24 mouse cellular contexts compared by ENCODE assay signal in genomic region chr2:101458959-101459358, GRCm38 (mm10).
A peak's percentile ranks its signal among the peaks of the same experiment; 100 is the strongest.
DNase-seq lines count a peak whose midpoint lies in the region; ATAC-seq and TF ChIP-seq lines count a peak whose summit lies in the region.
"Had no signal": no experiment of that assay in that cellular context is flagged by ENCODE, and none has a peak within 500 bp of the region (broad histone marks: within the 10 kb centered on the region; RNA-seq: fewer than 3 reads in every experiment).

No protein-coding gene starts in this region.

- no peak for ATAC-seq in embryonic facial prominence, embryonic 14.5 days (ENCODE audit: low read depth)
- ATAC-seq in hindbrain, embryonic 14.5 days (ENCODE audit: low FRiP score): no peak
- ATAC-seq: activated CD4-positive, CD25-positive, alpha-beta regulatory T cell, adult 4 months; forebrain, embryonic 13.5 days; forebrain, embryonic 16.5 days; hindbrain, embryonic 16.5 days; inflammation-experienced regulatory T-cells, adult 6 months; intestine, embryonic 16.5 days had no signal

- no peak for TF ChIP-seq POLR2A in brain, embryonic 14.5 days (IDR thresholded peaks at IDR 0.05; ENCODE audit: borderline replicate concordance, extremely low read depth, insufficient read depth, insufficient read length, poor library complexity, severe bottlenecking)

- no peak for TF ChIP-seq CTCF in brain, embryonic 14.5 days (IDR thresholded peaks at IDR 0.05; ENCODE audit: borderline replicate concordance, extremely low read depth, insufficient read depth, insufficient read length)

- no peaks in the 10 kb centered on the region for H3K9me3 ChIP-seq in embryonic facial prominence, embryonic 14.5 days (ENCODE audit: control insufficient read depth, low read length)
- no peaks in the 10 kb centered on the region for H3K9me3 ChIP-seq in embryonic facial prominence, embryonic 10.5 days
- no peaks in the 10 kb centered on the region for H3K9me3 ChIP-seq in hindbrain, embryonic 10.5 days
- no peaks in the 10 kb centered on the region for H3K9me3 ChIP-seq in hindbrain, embryonic 14.5 days (ENCODE audit: control insufficient read depth, low read length)
- H3K9me3 ChIP-seq: embryonic facial prominence, embryonic 15.5 days; forebrain, embryonic 13.5 days had no signal

- no peak overlapping the region for H3K4me2 ChIP-seq in embryonic facial prominence, embryonic 14.5 days (ENCODE audit: low read depth, low read length)
- no peak overlapping the region for H3K4me2 ChIP-seq in hindbrain, embryonic 14.5 days (replicated peaks)
- H3K4me2 ChIP-seq: embryonic facial prominence, embryonic 15.5 days; forebrain, embryonic 13.5 days; heart, embryonic 11.5 days had no signal

- no peaks in the 10 kb centered on the region for H3K36me3 ChIP-seq in embryonic facial prominence, embryonic 14.5 days (ENCODE audit: control insufficient read depth, insufficient read depth, low read length)
- no peaks in the 10 kb centered on the region for H3K36me3 ChIP-seq in embryonic facial prominence, embryonic 10.5 days (replicated peaks)
- no peaks in the 10 kb centered on the region for H3K36me3 ChIP-seq in hindbrain, embryonic 10.5 days
- no peaks in the 10 kb centered on the region for H3K36me3 ChIP-seq in hindbrain, embryonic 14.5 days (replicated peaks; ENCODE audit: control insufficient read depth, insufficient read depth)
- H3K36me3 ChIP-seq: embryonic facial prominence, embryonic 15.5 days had no signal

- DNase-seq in embryonic facial prominence, embryonic 14.5 days (ENCODE audit: low spot score): peak; percentile 9
- DNase-seq in embryonic facial prominence, embryonic 10.5 days (ENCODE audit: low spot score): no peak
- DNase-seq in hindbrain, embryonic 10.5 days (ENCODE audit: low spot score): no peak
- no peak for DNase-seq in hindbrain, embryonic 14.5 days (ENCODE audit: low spot score)
- DNase-seq in brain, embryonic 14.5 days (ENCODE audit: low read depth): peak; percentile 35
- DNase-seq in retina, postnatal 7 days (ENCODE audit: low read depth, low spot score): peak; percentile 39
- DNase-seq in thymus, postnatal 4 days: no peak
- DNase-seq: adrenal gland, adult 8-10 months; adrenal gland, postnatal 25 days; cerebellum, adult 2 months; cerebellum, adult 9-11 months; cerebellum, postnatal 25 days; embryo, embryonic 11 days; gastrocnemius, postnatal 10 days; gastrocnemius, postnatal 36 days; heart, postnatal 36 days had no signal

- H3K27me3 ChIP-seq in embryonic facial prominence, embryonic 14.5 days (replicated peaks; ENCODE audit: control insufficient read depth, insufficient read depth, low read length): no peaks in the 10 kb centered on the region
- no peaks in the 10 kb centered on the region for H3K27me3 ChIP-seq in embryonic facial prominence, embryonic 10.5 days (replicated peaks; ENCODE audit: low read depth, poor library complexity, severe bottlenecking)
- no peaks in the 10 kb centered on the region for H3K27me3 ChIP-seq in hindbrain, embryonic 10.5 days (ENCODE audit: insufficient read depth, poor library complexity, severe bottlenecking)
- H3K27me3 ChIP-seq in hindbrain, embryonic 14.5 days (ENCODE audit: control insufficient read depth, insufficient read depth, low read length): no peaks in the 10 kb centered on the region
- H3K27me3 ChIP-seq: embryonic facial prominence, embryonic 15.5 days; forebrain, embryonic 13.5 days had no signal

- no peak overlapping the region for H3K9ac ChIP-seq in embryonic facial prominence, embryonic 14.5 days (ENCODE audit: low read depth, low read length)
- H3K9ac ChIP-seq in hindbrain, embryonic 14.5 days: no peak overlapping the region
- H3K9ac ChIP-seq: embryonic facial prominence, embryonic 15.5 days; forebrain, embryonic 13.5 days had no signal

- H3K27ac ChIP-seq in embryonic facial prominence, embryonic 14.5 days (replicated peaks; ENCODE audit: low read depth, low read length): no peak overlapping the region
- no peak overlapping the region for H3K27ac ChIP-seq in embryonic facial prominence, embryonic 10.5 days (replicated peaks)
- H3K27ac ChIP-seq in hindbrain, embryonic 10.5 days: 0 out of 2 replicates have a peak overlapping the region, but pooled peaks have one; percentile 53
- no peak overlapping the region for H3K27ac ChIP-seq in hindbrain, embryonic 14.5 days
- H3K27ac ChIP-seq: embryonic facial prominence, embryonic 15.5 days; forebrain, embryonic 13.5 days had no signal

- 86% methylated on average over 1 of the region's 1 CpGs for WGBS in embryonic facial prominence, embryonic 14.5 days
- WGBS in embryonic facial prominence, embryonic 10.5 days: 70% methylated on average over 1 of the region's 1 CpGs
- 91% methylated on average over 1 of the region's 1 CpGs for WGBS in hindbrain, embryonic 10.5 days
- WGBS in hindbrain, embryonic 14.5 days: 78% methylated on average over 1 of the region's 1 CpGs

- no peaks in the 10 kb centered on the region for H3K4me1 ChIP-seq in embryonic facial prominence, embryonic 14.5 days (ENCODE audit: control insufficient read depth, insufficient read depth, low read length)
- H3K4me1 ChIP-seq in embryonic facial prominence, embryonic 10.5 days: peaks cover 3% of the 10 kb centered on the region; the same call in 1 of the 2 replicates
- peaks cover 6% of the 10 kb centered on the region for H3K4me1 ChIP-seq in hindbrain, embryonic 10.5 days (replicated peaks)
- H3K4me1 ChIP-seq in hindbrain, embryonic 14.5 days (replicated peaks; ENCODE audit: control insufficient read depth, insufficient read depth, low read length): no peaks in the 10 kb centered on the region
- H3K4me1 ChIP-seq: embryonic facial prominence, embryonic 15.5 days had no signal

- no peak overlapping the region for H3K4me3 ChIP-seq in embryonic facial prominence, embryonic 14.5 days (ENCODE audit: low read depth, low read length)
- H3K4me3 ChIP-seq in embryonic facial prominence, embryonic 10.5 days: no peak overlapping the region
- H3K4me3 ChIP-seq in hindbrain, embryonic 10.5 days: no peak overlapping the region
- no peak overlapping the region for H3K4me3 ChIP-seq in hindbrain, embryonic 14.5 days (replicated peaks; ENCODE audit: low read length)
- H3K4me3 ChIP-seq: embryonic facial prominence, embryonic 15.5 days; forebrain, embryonic 13.5 days had no signal

Comparison
In these comparisons a context has a peak if more than half of its experiments do, and no peak if none do; other contexts are left out.
1. DNase-seq: peak in embryonic facial prominence, embryonic 14.5 days (single experiment), brain, embryonic 14.5 days (single experiment) and retina, postnatal 7 days (single experiment); none in embryonic facial prominence, embryonic 10.5 days (single experiment), hindbrain, embryonic 10.5 days (single experiment), hindbrain, embryonic 14.5 days (single experiment) and thymus, postnatal 4 days (single experiment).